Mouse (Mus musculus): ENCODE measurements at regions not wholly inside any gene's neighbourhood (a gene's known extent, or its start where the extent isn't known, plus 50 kb on each side); places are given as distances from the start of the nearest gene placed in this dataset.

DNA sequence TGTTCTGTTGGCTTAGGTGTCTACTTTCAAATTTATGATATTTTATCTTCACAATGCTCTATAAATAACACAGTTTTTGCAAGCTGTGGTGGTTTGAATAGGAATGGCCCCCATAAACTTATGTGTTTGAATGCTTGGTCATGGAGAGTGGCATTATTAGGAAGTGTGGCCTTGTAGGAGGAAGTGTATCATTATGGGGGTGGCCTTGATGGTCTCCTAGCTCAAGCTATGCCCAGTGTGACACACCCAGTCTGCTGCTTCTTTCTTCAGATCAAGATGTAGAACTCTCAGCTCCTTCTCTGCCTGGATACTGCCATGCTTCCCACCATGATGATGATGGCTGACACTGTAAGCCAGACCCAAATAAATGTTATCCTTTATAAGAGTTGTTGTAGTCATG, 97.4 kb downstream of the Gm11077 start:
- TF ChIP-seq MYOG (IDR thresholded peaks at IDR 0.05; ENCODE audit: control insufficient read depth, extremely low read depth, insufficient read length): no peak
- TF ChIP-seq CTCF (IDR thresholded peaks at IDR 0.05; ENCODE audit: control insufficient read depth, insufficient read depth, insufficient read length): no peak

Measured in C2C12 (cell line).